In genomic region chr3:120472687-120473644, GRCm38 (mm10) we compare ENCODE assay signal across 9 mouse cellular contexts.
DNase-seq lines count a peak whose midpoint lies in the region; ATAC-seq and TF ChIP-seq lines count a peak whose summit lies in the region.
"Had no signal": no experiment of that assay in that cellular context is flagged by ENCODE, and none has a peak within 500 bp of the region (broad histone marks: within the 10 kb centered on the region; RNA-seq: fewer than 3 reads in every experiment).

No protein-coding gene starts in this region.

- no peak overlapping the region for H3K9ac ChIP-seq in embryonic facial prominence, embryonic 12.5 days
- H3K9ac ChIP-seq in lung, embryonic 16.5 days (ENCODE audit: low read length), result no peak overlapping the region
- no peak overlapping the region for H3K9ac ChIP-seq in midbrain, postnatal 0 days (replicated peaks; ENCODE audit: low read length, poor library complexity, severe bottlenecking)

- no peaks in the 10 kb centered on the region for H3K9me3 ChIP-seq in embryonic facial prominence, embryonic 12.5 days
- no peaks in the 10 kb centered on the region for H3K9me3 ChIP-seq in embryonic facial prominence, embryonic 10.5 days
- no peaks in the 10 kb centered on the region for H3K9me3 ChIP-seq in lung, embryonic 16.5 days (ENCODE audit: control insufficient read depth, low read length)
- no peaks in the 10 kb centered on the region for H3K9me3 ChIP-seq in hindbrain, embryonic 10.5 days
- H3K9me3 ChIP-seq in midbrain, postnatal 0 days (ENCODE audit: low read length), result no peaks in the 10 kb centered on the region

- H3K4me2 ChIP-seq in embryonic facial prominence, embryonic 12.5 days (replicated peaks), result no peak overlapping the region
- H3K4me2 ChIP-seq in lung, embryonic 16.5 days (ENCODE audit: low read depth, low read length), result peak overlapping the region; percentile 26; the same call in 1 of the 2 replicates
- peak overlapping the region; percentile 26; the same call in 1 of the 2 replicates for H3K4me2 ChIP-seq in midbrain, postnatal 0 days (ENCODE audit: low read depth, low read length, poor library complexity, severe bottlenecking)

- H3K27ac ChIP-seq in embryonic facial prominence, embryonic 12.5 days, result no peak overlapping the region
- no peak overlapping the region; the same call in 1 of the 2 replicates for H3K27ac ChIP-seq in embryonic facial prominence, embryonic 10.5 days (replicated peaks)
- no peak overlapping the region for H3K27ac ChIP-seq in lung, embryonic 16.5 days (ENCODE audit: low read length)
- H3K27ac ChIP-seq in hindbrain, embryonic 10.5 days, result peak overlapping the region; percentile 13; the same call in 1 of the 2 replicates
- H3K27ac ChIP-seq in midbrain, postnatal 0 days (ENCODE audit: low read depth, low read length), result peak overlapping the region; percentile 48; the same call in 1 of the 2 replicates

- 0 out of 2 replicates have a peak, but pooled peaks have one; percentile 56 for ATAC-seq in embryonic facial prominence, embryonic 12.5 days (ENCODE audit: insufficient number of reproducible peaks, insufficient read depth, low FRiP score, low TSS enrichment)
- ATAC-seq in lung, embryonic 16.5 days (ENCODE audit: low read depth), result peak; percentile 82
- ATAC-seq in midbrain, postnatal 0 days (ENCODE audit: low FRiP score), result 0 out of 2 replicates have a peak, but pooled peaks have one; percentile 16

- no peak for DNase-seq in embryonic facial prominence, embryonic 10.5 days (ENCODE audit: low spot score)
- no peak for DNase-seq in lung, postnatal 25 days (ENCODE audit: low spot score)
- DNase-seq in hindbrain, embryonic 10.5 days (ENCODE audit: low spot score), result no peak
- peak; percentile 6 for DNase-seq in midbrain, postnatal 0 days (ENCODE audit: low spot score)
- DNase-seq in ovary, adult 18-20 months (ENCODE audit: low spot score), result no peak
- DNase-seq in heart, postnatal 25 days (ENCODE audit: low spot score), result no peak
- DNase-seq: thymus, adult 18-20 months had no signal

- H3K4me1 ChIP-seq in embryonic facial prominence, embryonic 12.5 days, result no peaks in the 10 kb centered on the region; the same call in 1 of the 2 replicates
- peaks cover 9% of the 10 kb centered on the region for H3K4me1 ChIP-seq in embryonic facial prominence, embryonic 10.5 days
- H3K4me1 ChIP-seq in lung, embryonic 16.5 days (replicated peaks; ENCODE audit: control insufficient read depth, insufficient read depth, low read length), result peaks cover 6% of the 10 kb centered on the region
- peaks cover 18% of the 10 kb centered on the region for H3K4me1 ChIP-seq in hindbrain, embryonic 10.5 days (replicated peaks)
- peaks cover 8% of the 10 kb centered on the region for H3K4me1 ChIP-seq in midbrain, postnatal 0 days (ENCODE audit: insufficient read depth, low read length)

- TF ChIP-seq CTCF in midbrain, postnatal 0 days (IDR thresholded peaks at IDR 0.05), result no peak

- no peaks in the 10 kb centered on the region for H3K27me3 ChIP-seq in embryonic facial prominence, embryonic 12.5 days
- no peaks in the 10 kb centered on the region for H3K27me3 ChIP-seq in embryonic facial prominence, embryonic 10.5 days (replicated peaks; ENCODE audit: low read depth, poor library complexity, severe bottlenecking)
- H3K27me3 ChIP-seq in lung, embryonic 16.5 days (ENCODE audit: control insufficient read depth, insufficient read depth, low read depth, low read length), result no peaks in the 10 kb centered on the region
- H3K27me3 ChIP-seq in hindbrain, embryonic 10.5 days (ENCODE audit: insufficient read depth, poor library complexity, severe bottlenecking), result no peaks in the 10 kb centered on the region
- H3K27me3 ChIP-seq in midbrain, postnatal 0 days (ENCODE audit: insufficient read depth, low read length), result no peaks in the 10 kb centered on the region

- WGBS in embryonic facial prominence, embryonic 12.5 days, result 46% methylated on average over 13 of the region's 13 CpGs
- WGBS in embryonic facial prominence, embryonic 10.5 days, result 57% methylated on average over 13 of the region's 13 CpGs
- WGBS in lung, embryonic 16.5 days, result 27% methylated on average over 13 of the region's 13 CpGs
- WGBS in hindbrain, embryonic 10.5 days, result 65% methylated on average over 13 of the region's 13 CpGs
- WGBS in midbrain, postnatal 0 days, result 23% methylated on average over 13 of the region's 13 CpGs

- H3K36me3 ChIP-seq in embryonic facial prominence, embryonic 12.5 days, result no peaks in the 10 kb centered on the region
- no peaks in the 10 kb centered on the region for H3K36me3 ChIP-seq in embryonic facial prominence, embryonic 10.5 days (replicated peaks)
- no peaks in the 10 kb centered on the region for H3K36me3 ChIP-seq in lung, embryonic 16.5 days (ENCODE audit: control insufficient read depth, insufficient read depth, low read length)
- no peaks in the 10 kb centered on the region for H3K36me3 ChIP-seq in hindbrain, embryonic 10.5 days
- no peaks in the 10 kb centered on the region for H3K36me3 ChIP-seq in midbrain, postnatal 0 days (ENCODE audit: insufficient read depth, low read length)

- intact Hi-C loops in heart, postnatal 25 days (cut with DNase I), result no loop called here

- no peak overlapping the region for H3K4me3 ChIP-seq in embryonic facial prominence, embryonic 12.5 days
- no peak overlapping the region for H3K4me3 ChIP-seq in embryonic facial prominence, embryonic 10.5 days
- H3K4me3 ChIP-seq in lung, embryonic 16.5 days (ENCODE audit: low read length), result no peak overlapping the region
- H3K4me3 ChIP-seq in hindbrain, embryonic 10.5 days, result no peak overlapping the region
- no peak overlapping the region for H3K4me3 ChIP-seq in midbrain, postnatal 0 days (ENCODE audit: low read depth, low read length)

Comparison
In these comparisons a context has a peak if more than half of its experiments do, and no peak if none do; other contexts are left out.
1. ATAC-seq: peak in every context shown above with its lines; median percentile 82 in lung, embryonic 16.5 days; 56 in embryonic facial prominence, embryonic 12.5 days; 16 in midbrain, postnatal 0 days.
2. H3K27ac ChIP-seq: peak in hindbrain, embryonic 10.5 days (single experiment) and midbrain, postnatal 0 days (single experiment); none in embryonic facial prominence, embryonic 12.5 days (single experiment), embryonic facial prominence, embryonic 10.5 days (single experiment) and lung, embryonic 16.5 days (single experiment).